Mouse (Mus musculus): ENCODE results near the gene Nr6a1. TPM values are rescaled to one million over a fixed set of nuclear protein-coding genes. Genes with fewer than 3 reads are reported as not detected.

The Nr6a1 gene
- total and polyA plus RNA-seq, 3 experiments: 5.6 to 6.1 (median 5.8) TPM

GRCm38 (mm10) chr2:38851797-38852196, 75.7 kb downstream of the Nr6a1 start:
- peak; percentile 12 for DNase-seq (ENCODE audit: extremely low read depth)
- Histone ChIP-seq H3K79me2 (replicated peaks; ENCODE audit: control insufficient read depth, extremely low read depth, insufficient read depth, poor library complexity, severe bottlenecking) (no peaks in the 10 kb centered on the region), H3K27me3 (replicated peaks) (no peaks in the 10 kb centered on the region), H3K4me2 (ENCODE audit: insufficient read depth, low read depth, poor library complexity, severe bottlenecking) (no peak overlapping the region), H3K36me3 (replicated peaks in 1 of 2; ENCODE audit: control insufficient read depth in 1 of 2, insufficient read depth in 1 of 2, low read length in 1 of 2) (no peaks in the 10 kb centered on the region), H3K4me1 (ENCODE audit: control insufficient read depth in 1 of 2, insufficient read depth in 2 of 2) (peaks cover 0 to 11% of the 10 kb centered on the region in 2 experiments; a peak in 2 of 4 replicates), H3K9me3 (replicated peaks; ENCODE audit: low read length) (no peaks in the 10 kb centered on the region), H3K27ac (ENCODE audit: insufficient read depth, low read depth) (no peak overlapping the region), H3K9ac (ENCODE audit: insufficient read depth, low read depth) (no peak overlapping the region), H3K4me3 (replicated peaks in 1 of 3; ENCODE audit: low read depth in 2 of 3, low read length in 2 of 3, poor library complexity in 1 of 3) (no peak overlapping the region)
- in situ Hi-C loops (cut with MboI; ENCODE audit: low pct_ligation_motif_present, low pct_unique_long_range_greater_than_20kb, low sequenced_read_pairs): loop anchor here (10.0 to 25.0 kb wide), 2 partner anchors 47 to 189 kb away; no protein-coding TSS in a partner anchor
- dilution Hi-C loops (cut with MboI; ENCODE audit: extremely low pct_ligation_motif_present, extremely low pct_unique_long_range_greater_than_20kb, low sequenced_read_pairs): no loop called here
- TF ChIP-seq ETS1 (conservative IDR thresholded peaks at IDR 0.05; ENCODE audit: low read depth, low read length) (no peak), CHD2 (IDR thresholded peaks at IDR 0.05; ENCODE audit: low read length) (no peak), RCOR1 (conservative IDR thresholded peaks at IDR 0.05; ENCODE audit: low read depth, low read length) (no peak), BHLHE40 (IDR thresholded peaks at IDR 0.05; ENCODE audit: low read depth, low read length) (no peak), MAFK (IDR thresholded peaks at IDR 0.05; ENCODE audit: insufficient replicate concordance, low read length) (peak; percentile 82; the same call in 1 of the 2 replicates)

GRCm38 (mm10) chr2:38846319-38846718, 81.2 kb downstream of the Nr6a1 start:
- H3K9ac ChIP-seq (ENCODE audit: insufficient read depth, low read depth): no peak overlapping the region
- dilution Hi-C loops (cut with MboI; ENCODE audit: extremely low pct_ligation_motif_present, extremely low pct_unique_long_range_greater_than_20kb, low sequenced_read_pairs) (no loop called here), in situ Hi-C loops (cut with MboI; ENCODE audit: low pct_ligation_motif_present, low pct_unique_long_range_greater_than_20kb, low sequenced_read_pairs) (no loop called here)
- peaks cover 0 to 7% of the 10 kb centered on the region in 2 experiments; a peak in 1 of 4 replicates for H3K4me1 ChIP-seq (ENCODE audit: control insufficient read depth in 1 of 2, insufficient read depth in 2 of 2)
- no peak overlapping the region for H3K4me3 ChIP-seq (replicated peaks in 1 of 3; ENCODE audit: low read depth in 2 of 3, low read length in 2 of 3, poor library complexity in 1 of 3)
- H3K27ac ChIP-seq (ENCODE audit: insufficient read depth, low read depth): no peak overlapping the region
- no peaks in the 10 kb centered on the region for H3K79me2 ChIP-seq (replicated peaks; ENCODE audit: control insufficient read depth, extremely low read depth, insufficient read depth, poor library complexity, severe bottlenecking)
- no peaks in the 10 kb centered on the region for H3K27me3 ChIP-seq (replicated peaks)
- no peak for TF ChIP-seq NELFE (IDR thresholded peaks at IDR 0.05; ENCODE audit: low read depth, low read length)
- TF ChIP-seq CTCF (conservative IDR thresholded peaks at IDR 0.05 in 1 of 2, IDR thresholded peaks at IDR 0.05 in 1 of 2; ENCODE audit: low read depth in 2 of 2, low read length in 2 of 2): no peak
- no peak for TF ChIP-seq NRF1 (IDR thresholded peaks at IDR 0.05; ENCODE audit: low read depth, low read length)
- TF ChIP-seq MAX (IDR thresholded peaks at IDR 0.05; ENCODE audit: low read length): no peak
- no peak for TF ChIP-seq ZC3H11A (IDR thresholded peaks at IDR 0.05; ENCODE audit: low read depth, low read length)
- no peak for TF ChIP-seq USF1 (IDR thresholded peaks at IDR 0.05; ENCODE audit: low read depth, low read length)
- no peak for TF ChIP-seq CHD2 (IDR thresholded peaks at IDR 0.05; ENCODE audit: low read length)
- TF ChIP-seq USF2 (conservative IDR thresholded peaks at IDR 0.05; ENCODE audit: low read depth, low read length): no peak
- no peak for TF ChIP-seq MYC (IDR thresholded peaks at IDR 0.05; ENCODE audit: low read depth, low read length)
- TF ChIP-seq CHD1 (IDR thresholded peaks at IDR 0.05; ENCODE audit: low read depth, low read length): no peak
- no peak for TF ChIP-seq POLR2AphosphoS2 (IDR thresholded peaks at IDR 0.05; ENCODE audit: low read depth, low read length)
- TF ChIP-seq ZMIZ1 (IDR thresholded peaks at IDR 0.05; ENCODE audit: low read depth, low read length): no peak
- no peak for TF ChIP-seq ELF1 (IDR thresholded peaks at IDR 0.05; ENCODE audit: low read depth, low read length)
- TF ChIP-seq HCFC1 (IDR thresholded peaks at IDR 0.05; ENCODE audit: low read depth, low read length): no peak
- no peak for TF ChIP-seq E2F4 (IDR thresholded peaks at IDR 0.05; ENCODE audit: insufficient replicate concordance, low read depth, low read length)
- H3K4me2 ChIP-seq (ENCODE audit: insufficient read depth, low read depth, poor library complexity, severe bottlenecking): no peak overlapping the region
- DNase-seq (ENCODE audit: extremely low read depth): no peak
- H3K9me3 ChIP-seq (replicated peaks; ENCODE audit: low read length): no peaks in the 10 kb centered on the region
- no peaks in the 10 kb centered on the region for H3K36me3 ChIP-seq (replicated peaks in 1 of 2; ENCODE audit: control insufficient read depth in 1 of 2, insufficient read depth in 1 of 2, low read length in 1 of 2)
